Mouse (Mus musculus) liver, postnatal 0 days (tissue): ENCODE measurements around the gene Dmrta2. TPM values are rescaled to one million over a fixed set of nuclear protein-coding genes. Genes with fewer than 3 reads are reported as not detected.

ENCODE experiments used
- ATAC-seq: fragments of 200-750 bp; cut with Nextera tagmentation; 2 replicates; pipeline ENCODE4 v1.8.0; 2017; ENCODE audit warnings: mild to moderate bottlenecking, moderate library complexity
- DNase-seq: peaks from one replicate; pipeline ENCODE4 v3.0.0-alpha.2; 2016
- H3K27ac ChIP-seq: fragments of 300-500 bp; sonication (generic); 2 replicates; pipeline ENCODE4 v1.5.1; 2014; ENCODE audit warnings: antibody characterized with exemption, moderate library complexity, mild to moderate bottlenecking, low read depth
- H3K27me3 ChIP-seq: fragments of 300-500 bp; sonication (generic); 2 replicates; pipeline ENCODE4 v1.6.1; 2014; ENCODE audit warnings: low read length, control low read depth, mixed read lengths; ENCODE audit not compliant: insufficient read depth
- H3K36me3 ChIP-seq: fragments of 300-500 bp; sonication (generic); replicated peaks from 2 replicates; pipeline ENCODE4 v1.6.1; 2014; ENCODE audit warnings: mild to moderate bottlenecking, control low read depth, low read length, moderate library complexity, mixed read lengths; ENCODE audit not compliant: insufficient read depth
- H3K4me1 ChIP-seq: fragments of 300-500 bp; sonication (generic); 2 replicates; pipeline ENCODE4 v1.6.1; 2014; ENCODE audit warnings: antibody characterized with exemption, mild to moderate bottlenecking, control low read depth; ENCODE audit not compliant: insufficient read depth
- H3K4me2 ChIP-seq: fragments of 300-500 bp; sonication (generic); 2 replicates; pipeline ENCODE4 v1.6.1; 2014; ENCODE audit warnings: low read depth, mild to moderate bottlenecking, low read length, moderate library complexity, mixed read lengths
- H3K4me3 ChIP-seq: fragments of 300-500 bp; sonication (generic); 2 replicates; pipeline ENCODE4 v1.5.1; 2014; ENCODE audit warnings: low read depth, low read length
- H3K9ac ChIP-seq: fragments of 300-500 bp; sonication (generic); replicated peaks from 2 replicates; pipeline ENCODE4 v1.6.1; 2014; ENCODE audit warnings: mild to moderate bottlenecking, moderate library complexity
- H3K9me3 ChIP-seq: fragments of 300-500 bp; sonication (generic); 2 replicates; pipeline ENCODE4 v1.6.1; 2016; ENCODE audit warnings: mild to moderate bottlenecking, control low read depth, low read length, mixed read lengths
- CTCF ChIP-seq: sonication (generic); IDR thresholded peaks from 2 replicates; pipeline ENCODE4 v1.5.1; 2016; ENCODE audit warnings: antibody characterized with exemption, low read depth
- EP300 ChIP-seq: IDR thresholded peaks from 2 replicates; pipeline ENCODE4 v1.6.1; 2016; ENCODE audit warnings: antibody characterized with exemption, low read depth, mild to moderate bottlenecking
- WGBS: fragments of 180-500 bp; shearing (Covaris S2); extraction: QIAGEN DNeasy Blood & Tissue Kit; methylation state at CpG from one replicate; pipeline ENCODE4 v1.1.7; 2014; ENCODE audit not compliant: insufficient replicate concordance; 5-methylcytosine and 5-hydroxymethylcytosine counted together
- polyA plus RNA-seq: library from polyadenylated mRNA; unstranded; fragments of >200 nt; fragmentation: Nextera tagmentation; extraction: Ambion mirVana; gene quantifications from 2 replicates; pipeline ENCODE4 v1.2.1, GENCODE M21; 2015

Gene Dmrta2
- polyA plus RNA-seq, 1 experiment from 2014 or later = not detected

- 91% methylated on average over 1 of the region's 1 CpGs for WGBS
- peaks cover 6% of the 10 kb centered on the region; the same call in 1 of the 2 replicates for H3K36me3 ChIP-seq
- no peaks in the 10 kb centered on the region for H3K9me3 ChIP-seq
- ATAC-seq (no peak), DNase-seq (no peak)
- no peaks in the 10 kb centered on the region for H3K4me1 ChIP-seq
- TF ChIP-seq EP300 (no peak), CTCF (no peak)
- H3K27me3 ChIP-seq = no peaks in the 10 kb centered on the region
- H3K4me2 ChIP-seq = no peak overlapping the region
- no peak overlapping the region for H3K27ac ChIP-seq
- no peak overlapping the region for H3K9ac ChIP-seq
- H3K4me3 ChIP-seq = no peak overlapping the region
These were observed 32.3 kb upstream of the Dmrta2 start for GRCm38 (mm10) chr4:109945554-109945953.

- Histone ChIP-seq H3K4me1 (no peaks in the 10 kb centered on the region), H3K36me3 (peaks cover 4% of the 10 kb centered on the region; the same call in 1 of the 2 replicates), H3K4me3 (no peak overlapping the region), H3K9me3 (no peaks in the 10 kb centered on the region), H3K27me3 (no peaks in the 10 kb centered on the region), H3K4me2 (no peak overlapping the region), H3K27ac (no peak overlapping the region), H3K9ac (no peak overlapping the region)
- WGBS = 83% methylated on average over 3 of the region's 3 CpGs
- DNase-seq (no peak), ATAC-seq (no peak)
- TF ChIP-seq EP300 (no peak), CTCF (no peak)
These were observed 28.5 kb upstream of the Dmrta2 start for GRCm38 (mm10) chr4:109949307-109949706.

GRCm38 (mm10) chr4:109953509-109953908 is 24.3 kb upstream of the Dmrta2 start:
- Histone ChIP-seq H3K27me3 (no peaks in the 10 kb centered on the region), H3K27ac (no peak overlapping the region), H3K36me3 (0 out of 2 replicates have a peak, but pooled peaks cover 2% of the 10 kb centered on the region), H3K4me3 (no peak overlapping the region), H3K4me1 (no peaks in the 10 kb centered on the region), H3K9me3 (no peaks in the 10 kb centered on the region), H3K9ac (no peak overlapping the region), H3K4me2 (no peak overlapping the region)
- WGBS = 71% methylated on average over 1 of the region's 1 CpGs
- DNase-seq (no peak), ATAC-seq (no peak)
- TF ChIP-seq EP300 (no peak), CTCF (no peak)

- TF ChIP-seq CTCF = no peak
- TF ChIP-seq EP300 = no peak
- H3K4me1 ChIP-seq = no peaks in the 10 kb centered on the region
- no peak overlapping the region for H3K4me2 ChIP-seq
- H3K36me3 ChIP-seq = 0 out of 2 replicates have a peak, but pooled peaks cover 2% of the 10 kb centered on the region
- no peaks in the 10 kb centered on the region for H3K9me3 ChIP-seq
- no peak overlapping the region for H3K9ac ChIP-seq
- DNase-seq (no peak), ATAC-seq (no peak)
- 66% methylated on average over 5 of the region's 5 CpGs for WGBS
- no peak overlapping the region for H3K4me3 ChIP-seq
- no peak overlapping the region for H3K27ac ChIP-seq
- no peaks in the 10 kb centered on the region for H3K27me3 ChIP-seq
These were observed 17.5 kb upstream of the Dmrta2 start for GRCm38 (mm10) chr4:109960201-109960935.

GRCm38 (mm10) chr4:109963570-109964279 is 14.1 kb upstream of the Dmrta2 start:
- Histone ChIP-seq H3K27ac (no peak overlapping the region), H3K27me3 (no peaks in the 10 kb centered on the region), H3K4me1 (no peaks in the 10 kb centered on the region), H3K9ac (no peak overlapping the region), H3K36me3 (0 out of 2 replicates have a peak, but pooled peaks cover 2% of the 10 kb centered on the region), H3K4me3 (no peak overlapping the region), H3K4me2 (no peak overlapping the region), H3K9me3 (no peaks in the 10 kb centered on the region)
- ATAC-seq (no peak), DNase-seq (no peak)
- WGBS = 68% methylated on average over 5 of the region's 5 CpGs
- TF ChIP-seq CTCF (no peak), EP300 (no peak)

- Histone ChIP-seq H3K9ac (no peak overlapping the region), H3K4me1 (no peaks in the 10 kb centered on the region), H3K27ac (no peak overlapping the region), H3K4me3 (no peak overlapping the region), H3K4me2 (no peak overlapping the region), H3K9me3 (no peaks in the 10 kb centered on the region), H3K36me3 (no peaks in the 10 kb centered on the region), H3K27me3 (peaks cover 26% of the 10 kb centered on the region)
- TF ChIP-seq EP300 (no peak), CTCF (no peak)
- DNase-seq (no peak), ATAC-seq (no peak)
- WGBS = 78% methylated on average over 5 of the region's 5 CpGs
These were observed 8.3 kb upstream of the Dmrta2 start for GRCm38 (mm10) chr4:109969561-109969960.
